Mouse (Mus musculus): ENCODE measurements around the gene Olfr279. TPM values are rescaled to one million over a fixed set of nuclear protein-coding genes. Genes with fewer than 3 reads are reported as not detected.

The Olfr279 gene
- polyA plus RNA-seq, 1 experiment from 2014 or later, result not detected

GRCm38 (mm10) chr15:98517380-98518355, 25.5 kb downstream of the Olfr279 start:
- Histone ChIP-seq H3K27ac (no peak overlapping the region), H3K36me3 (ENCODE audit: insufficient read depth, low read length) (peaks cover 35% of the 10 kb centered on the region), H3K4me2 (ENCODE audit: low read length) (no peak overlapping the region), H3K4me1 (replicated peaks; ENCODE audit: insufficient read depth, low read length) (no peaks in the 10 kb centered on the region), H3K9ac (ENCODE audit: low read depth, low read length) (no peak overlapping the region), H3K4me3 (replicated peaks; ENCODE audit: low read depth, low read length) (no peak overlapping the region), H3K9me3 (replicated peaks; ENCODE audit: low read length) (no peaks in the 10 kb centered on the region), H3K27me3 (ENCODE audit: insufficient read depth, low read length) (no peaks in the 10 kb centered on the region)
- TF ChIP-seq CTCF (IDR thresholded peaks at IDR 0.05; ENCODE audit: low read depth), result peak; percentile 92
- WGBS, result 64% methylated on average over 16 of the region's 16 CpGs
- ATAC-seq (replicated peaks; ENCODE audit: low FRiP score, low read depth), result no peak
- peak; percentile 57 for DNase-seq (ENCODE audit: low spot score)

GRCm38 (mm10) chr15:98521245-98521644, 29.0 kb downstream of the Olfr279 start:
- no peak overlapping the region for H3K27ac ChIP-seq
- DNase-seq (ENCODE audit: low spot score) (no peak), ATAC-seq (replicated peaks; ENCODE audit: low FRiP score, low read depth) (no peak)
- no peak for TF ChIP-seq CTCF (IDR thresholded peaks at IDR 0.05; ENCODE audit: low read depth)
- 64% methylated on average over 3 of the region's 3 CpGs for WGBS
- H3K4me1 ChIP-seq (replicated peaks; ENCODE audit: insufficient read depth, low read length), result no peaks in the 10 kb centered on the region
- no peaks in the 10 kb centered on the region for H3K9me3 ChIP-seq (replicated peaks; ENCODE audit: low read length)
- no peak overlapping the region for H3K4me3 ChIP-seq (replicated peaks; ENCODE audit: low read depth, low read length)
- H3K4me2 ChIP-seq (ENCODE audit: low read length), result no peak overlapping the region
- H3K9ac ChIP-seq (ENCODE audit: low read depth, low read length), result no peak overlapping the region
- H3K36me3 ChIP-seq (ENCODE audit: insufficient read depth, low read length), result peaks cover 57% of the 10 kb centered on the region
- H3K27me3 ChIP-seq (ENCODE audit: insufficient read depth, low read length), result no peaks in the 10 kb centered on the region

GRCm38 (mm10) chr15:98526057-98526456, 33.9 kb downstream of the Olfr279 start:
- 79% methylated on average over 5 of the region's 5 CpGs for WGBS
- no peak overlapping the region for H3K9ac ChIP-seq (ENCODE audit: low read depth, low read length)

GRCm38 (mm10) chr15:98527056-98527771, 35.0 kb downstream of the Olfr279 start:
- Histone ChIP-seq H3K27me3 (ENCODE audit: insufficient read depth, low read length) (no peaks in the 10 kb centered on the region), H3K36me3 (ENCODE audit: insufficient read depth, low read length) (peaks cover 58% of the 10 kb centered on the region), H3K27ac (no peak overlapping the region), H3K4me3 (replicated peaks; ENCODE audit: low read depth, low read length) (no peak overlapping the region), H3K9me3 (replicated peaks; ENCODE audit: low read length) (no peaks in the 10 kb centered on the region), H3K4me2 (ENCODE audit: low read length) (no peak overlapping the region), H3K9ac (ENCODE audit: low read depth, low read length) (no peak overlapping the region), H3K4me1 (replicated peaks; ENCODE audit: insufficient read depth, low read length) (peaks cover under 1% of the 10 kb centered on the region; the same call in 1 of the 2 replicates)
- WGBS, result 90% methylated on average over 5 of the region's 5 CpGs
- DNase-seq (ENCODE audit: low spot score) (no peak), ATAC-seq (replicated peaks; ENCODE audit: low FRiP score, low read depth) (no peak)
- TF ChIP-seq CTCF (IDR thresholded peaks at IDR 0.05; ENCODE audit: low read depth), result no peak

More at GRCm38 (mm10) chr15:98526057-98526456, 33.9 kb downstream of the Olfr279 start:
- no peaks in the 10 kb centered on the region for H3K27me3 ChIP-seq (ENCODE audit: insufficient read depth, low read length)
- H3K4me3 ChIP-seq (replicated peaks; ENCODE audit: low read depth, low read length), result no peak overlapping the region
- no peak overlapping the region for H3K4me2 ChIP-seq (ENCODE audit: low read length)
- ATAC-seq (replicated peaks; ENCODE audit: low FRiP score, low read depth) (no peak), DNase-seq (ENCODE audit: low spot score) (no peak)
- TF ChIP-seq CTCF (IDR thresholded peaks at IDR 0.05; ENCODE audit: low read depth), result no peak
- H3K4me1 ChIP-seq (replicated peaks; ENCODE audit: insufficient read depth, low read length), result no peaks in the 10 kb centered on the region
- peaks cover 64% of the 10 kb centered on the region for H3K36me3 ChIP-seq (ENCODE audit: insufficient read depth, low read length)
- no peaks in the 10 kb centered on the region for H3K9me3 ChIP-seq (replicated peaks; ENCODE audit: low read length)
- no peak overlapping the region for H3K27ac ChIP-seq

GRCm38 (mm10) chr15:98528066-98528563, 35.9 kb downstream of the Olfr279 start:
- WGBS, result 78% methylated on average over 5 of the region's 5 CpGs
- Histone ChIP-seq H3K9me3 (replicated peaks; ENCODE audit: low read length) (no peaks in the 10 kb centered on the region), H3K4me3 (replicated peaks; ENCODE audit: low read depth, low read length) (no peak overlapping the region), H3K9ac (ENCODE audit: low read depth, low read length) (no peak overlapping the region), H3K4me1 (replicated peaks; ENCODE audit: insufficient read depth, low read length) (peaks cover 10% of the 10 kb centered on the region; the same call in 1 of the 2 replicates), H3K27ac (no peak overlapping the region), H3K27me3 (ENCODE audit: insufficient read depth, low read length) (no peaks in the 10 kb centered on the region), H3K4me2 (ENCODE audit: low read length) (no peak overlapping the region), H3K36me3 (ENCODE audit: insufficient read depth, low read length) (peaks cover 49% of the 10 kb centered on the region)
- ATAC-seq (replicated peaks; ENCODE audit: low FRiP score, low read depth), result no peak
- no peak for DNase-seq (ENCODE audit: low spot score)
- no peak for TF ChIP-seq CTCF (IDR thresholded peaks at IDR 0.05; ENCODE audit: low read depth)

- Histone ChIP-seq H3K27me3 (ENCODE audit: insufficient read depth, low read length) (no peaks in the 10 kb centered on the region), H3K9ac (ENCODE audit: low read depth, low read length) (peak overlapping the region; percentile 94; the same call in 1 of the 2 replicates), H3K36me3 (ENCODE audit: insufficient read depth, low read length) (peaks cover 23% of the 10 kb centered on the region), H3K9me3 (replicated peaks; ENCODE audit: low read length) (no peaks in the 10 kb centered on the region), H3K27ac (no peak overlapping the region), H3K4me2 (ENCODE audit: low read length) (peak overlapping the region; percentile 83), H3K4me3 (replicated peaks; ENCODE audit: low read depth, low read length) (peak overlapping the region; percentile 91), H3K4me1 (replicated peaks; ENCODE audit: insufficient read depth, low read length) (peaks cover 10% of the 10 kb centered on the region; the same call in 1 of the 2 replicates)
- DNase-seq (ENCODE audit: low spot score) (no peak), ATAC-seq (replicated peaks; ENCODE audit: low FRiP score, low read depth) (no peak)
- 24% methylated on average over 5 of the region's 5 CpGs for WGBS
- no peak for TF ChIP-seq CTCF (IDR thresholded peaks at IDR 0.05; ENCODE audit: low read depth)
Observed at GRCm38 (mm10) chr15:98532281-98532680, 40.1 kb downstream of the Olfr279 start.

Data from kidney, postnatal 0 days (tissue).